In the genomic region with DNA sequence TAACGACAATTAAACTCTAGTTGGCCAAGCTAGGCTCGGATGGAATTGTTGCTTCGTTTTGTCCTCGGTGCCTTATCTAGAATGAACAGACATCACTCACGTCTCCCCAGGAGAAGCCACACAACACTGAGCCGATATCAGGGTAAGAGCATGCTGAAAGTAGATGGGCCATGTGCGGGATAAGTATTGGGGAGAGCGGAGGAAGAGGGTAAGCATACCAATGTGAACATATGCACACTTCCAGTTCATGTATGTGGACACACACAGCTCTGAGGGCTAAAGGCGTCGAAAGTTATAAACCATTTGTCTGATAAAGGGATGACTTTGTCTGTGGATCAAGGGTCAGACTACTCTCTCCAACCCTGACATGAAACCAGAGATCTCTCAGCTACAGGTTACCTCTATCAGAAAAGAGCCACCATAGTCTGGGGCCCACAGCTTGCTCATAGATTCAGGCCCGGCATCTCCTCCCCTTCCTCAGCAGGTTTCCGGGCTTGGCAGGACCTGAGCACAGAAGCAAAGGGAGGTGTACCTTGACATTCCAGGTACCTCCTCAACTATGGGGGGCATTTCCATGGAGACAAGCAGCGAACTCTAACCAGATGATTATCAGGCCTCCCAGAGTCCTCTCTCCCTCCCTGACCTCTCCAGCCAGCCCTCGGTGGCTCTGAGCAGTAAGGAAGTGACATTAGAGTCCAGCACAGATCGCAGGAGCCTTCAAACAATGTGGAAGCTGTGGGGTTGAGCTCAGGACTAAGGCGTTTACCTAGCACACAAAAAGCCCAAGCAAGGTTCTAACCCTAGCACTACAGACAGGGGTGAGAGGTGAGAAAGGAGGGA, we compare ENCODE assay signal across 1 mouse cellular context.
A peak's percentile ranks its signal among the peaks of the same experiment; 100 is the strongest.
TF ChIP-seq lines count a peak whose summit lies in the region.

No protein-coding gene starts in this region.

TF ChIP-seq in MEL, 35 proteins besides CTCF, POLR2A, EP300 and RAD21 (continued from another document):
- no peak for TF ChIP-seq USF2 (IDR thresholded peaks at IDR 0.05; ENCODE audit: borderline replicate concordance in 1 of 2, insufficient read depth in 1 of 2, low read depth in 1 of 2, low read length in 2 of 2)
- no peak; the same call in 1 of the 2 replicates for TF ChIP-seq NRF1 (IDR thresholded peaks at IDR 0.05; ENCODE audit: insufficient read depth, low read depth, low read length, poor library complexity, severe bottlenecking)
- TF ChIP-seq RCOR1 (IDR thresholded peaks at IDR 0.05; ENCODE audit: low read depth, low read length), result peak; percentile 76; the same call in 1 of the 2 replicates
- TF ChIP-seq MAX (IDR thresholded peaks at IDR 0.05; ENCODE audit: low read length), result peak; percentile 97
- TF ChIP-seq JUND (IDR thresholded peaks at IDR 0.05; ENCODE audit: low read depth, low read length), result no peak
- TF ChIP-seq CHD1 (IDR thresholded peaks at IDR 0.05; ENCODE audit: low read depth, low read length), result no peak
- peak; percentile 97 for TF ChIP-seq GATA1 (IDR thresholded peaks at IDR 0.05; ENCODE audit: low read depth, low read length)
- TF ChIP-seq NELFE (IDR thresholded peaks at IDR 0.05; ENCODE audit: low read depth, low read length), result peak; percentile 31; the same call in 1 of the 2 replicates
- TF ChIP-seq MEF2A (IDR thresholded peaks at IDR 0.05; ENCODE audit: extremely low read depth, insufficient replicate concordance, low read depth, low read length, poor library complexity, severe bottlenecking), result 0 out of 2 replicates have a peak, but pooled peaks have one; percentile 33
- no peak for TF ChIP-seq SMC3 (IDR thresholded peaks at IDR 0.05; ENCODE audit: low read depth, low read length)
- TF ChIP-seq SIN3A (IDR thresholded peaks at IDR 0.05; ENCODE audit: low read length), result peak; percentile 91
- peak; percentile 85 for TF ChIP-seq BHLHE40 (IDR thresholded peaks at IDR 0.05; ENCODE audit: borderline replicate concordance, low read depth, low read length)
- TF ChIP-seq MYC (IDR thresholded peaks at IDR 0.05; ENCODE audit: low read depth, low read length), result peak; percentile 97; the same call in 1 of the 2 replicates
- peak; percentile 99 for TF ChIP-seq TAL1 (IDR thresholded peaks at IDR 0.05; ENCODE audit: low read length)
- TF ChIP-seq ZC3H11A (IDR thresholded peaks at IDR 0.05; ENCODE audit: low read depth, low read length), result no peak
- no peak for TF ChIP-seq KAT2A (conservative IDR thresholded peaks at IDR 0.05; ENCODE audit: low read depth, low read length)
- no peak for TF ChIP-seq MAZ (IDR thresholded peaks at IDR 0.05; ENCODE audit: low read depth, low read length)
- TF ChIP-seq HCFC1 (IDR thresholded peaks at IDR 0.05; ENCODE audit: low read depth, low read length), result peak; percentile 54; the same call in 1 of the 2 replicates
- peak; percentile 92 for TF ChIP-seq MXI1 (IDR thresholded peaks at IDR 0.05; ENCODE audit: low read depth, low read length)
- peak; percentile 99 for TF ChIP-seq TCF12 (IDR thresholded peaks at IDR 0.05; ENCODE audit: low read depth, low read length)
